Mouse (Mus musculus) layer of hippocampus, adult 2 months (tissue): ENCODE data around the gene Pafah1b2. TPM values are rescaled to one million over a fixed set of nuclear protein-coding genes. Genes with fewer than 3 reads are reported as not detected.

ENCODE experiments used
- DNase-seq, 2 experiments: peaks; one replicate each; pipeline ENCODE4 v3.0.0; 2022; ENCODE audit warnings: low spot score in 2 of 2
- H3K27ac ChIP-seq: fragments of 200-600 bp; 2 replicates; pipeline ENCODE4 v1.8.1; 2022
- H3K4me3 ChIP-seq: fragments of 200-600 bp; 2 replicates; pipeline ENCODE4 v1.8.1; 2022; ENCODE audit warnings: mild to moderate bottlenecking
- CTCF ChIP-seq: fragments of 200-600 bp; conservative IDR thresholded peaks from 2 replicates; pipeline ENCODE4 v1.8.1; 2022; ENCODE audit warnings: antibody characterized with exemption, mild to moderate bottlenecking, moderate library complexity
- total RNA-seq, 2 experiments: library from RNA; stranded (reverse); gene quantifications; 2 replicates each; pipeline ENCODE4 v1.2.3; 2021

Pafah1b2 gene
- total RNA-seq, 2 experiments from 2014 or later = 215 to 228 TPM

DNA sequence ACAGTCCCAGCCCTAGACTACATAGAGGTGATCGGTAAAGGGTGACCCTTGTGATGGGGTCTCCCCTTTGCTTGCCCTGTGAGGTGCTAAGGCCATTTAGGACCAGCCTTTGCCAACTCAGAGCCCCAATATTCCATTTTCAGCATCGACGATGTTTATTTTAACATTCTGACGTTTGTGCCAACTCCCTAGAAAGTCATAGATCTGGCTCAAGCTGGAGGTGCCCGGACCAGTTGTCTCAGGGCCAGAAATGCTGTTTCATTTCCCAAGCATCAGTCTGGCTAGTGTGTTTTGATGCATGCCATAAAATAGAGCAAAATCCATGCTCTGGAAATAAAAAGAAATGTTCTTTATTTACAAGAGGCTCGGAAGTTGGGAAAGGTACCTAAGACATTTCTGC lies 5.8 kb upstream of the Pafah1b2 start:
- Histone ChIP-seq H3K4me3 (no peak overlapping the region), H3K27ac (peak overlapping the region; percentile 43; the same call in 1 of the 2 replicates)
- no peak for TF ChIP-seq CTCF
- DNase-seq = no peak

DNA sequence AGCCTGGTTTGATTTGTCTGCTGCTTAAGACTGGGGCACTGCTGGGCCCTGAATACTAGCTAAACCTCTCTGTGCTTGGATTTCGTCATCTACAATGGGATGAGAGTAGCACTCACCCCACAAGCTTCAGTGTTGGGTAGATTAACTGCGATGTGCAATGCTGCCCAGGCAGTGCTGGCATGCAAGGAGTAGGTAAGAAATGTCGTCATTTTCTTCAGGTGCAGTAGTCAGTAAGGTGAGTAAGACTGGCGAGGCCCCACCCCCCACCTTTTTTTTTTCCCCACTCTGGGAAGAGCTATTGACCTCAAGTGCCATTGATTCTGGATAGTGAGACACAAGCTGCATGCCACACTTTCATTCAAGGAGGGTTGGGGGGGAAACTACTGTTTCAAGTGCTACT lies 3.9 kb upstream of the Pafah1b2 start:
- no peak overlapping the region for H3K4me3 ChIP-seq
- DNase-seq = no peak
- H3K27ac ChIP-seq = peak overlapping the region; percentile 79; the same call in 1 of the 2 replicates
- TF ChIP-seq CTCF = no peak

DNA sequence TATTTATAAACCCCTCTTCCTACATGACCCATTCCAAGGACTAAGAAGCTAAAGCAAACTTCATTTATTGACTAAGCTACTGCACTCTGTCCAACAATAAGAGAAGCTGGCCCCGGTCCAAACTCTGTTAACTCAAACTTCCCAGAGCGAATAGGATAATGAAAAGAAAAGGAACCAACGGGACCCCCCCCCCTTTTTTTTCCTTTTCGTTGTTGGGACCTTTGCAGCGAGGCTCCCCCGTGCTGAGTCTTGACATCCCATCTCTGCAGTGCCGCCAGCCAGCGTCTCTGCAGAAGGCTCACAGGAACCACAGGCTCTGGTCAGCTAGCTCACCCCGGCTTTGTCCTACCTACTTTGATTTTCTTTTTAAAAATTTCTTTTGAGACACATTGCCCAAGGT lies 3.3 kb upstream of the Pafah1b2 start:
- no peak for TF ChIP-seq CTCF
- peak overlapping the region; percentile 97 for H3K4me3 ChIP-seq
- no peak for DNase-seq
- peak overlapping the region; percentile 79 for H3K27ac ChIP-seq

DNA sequence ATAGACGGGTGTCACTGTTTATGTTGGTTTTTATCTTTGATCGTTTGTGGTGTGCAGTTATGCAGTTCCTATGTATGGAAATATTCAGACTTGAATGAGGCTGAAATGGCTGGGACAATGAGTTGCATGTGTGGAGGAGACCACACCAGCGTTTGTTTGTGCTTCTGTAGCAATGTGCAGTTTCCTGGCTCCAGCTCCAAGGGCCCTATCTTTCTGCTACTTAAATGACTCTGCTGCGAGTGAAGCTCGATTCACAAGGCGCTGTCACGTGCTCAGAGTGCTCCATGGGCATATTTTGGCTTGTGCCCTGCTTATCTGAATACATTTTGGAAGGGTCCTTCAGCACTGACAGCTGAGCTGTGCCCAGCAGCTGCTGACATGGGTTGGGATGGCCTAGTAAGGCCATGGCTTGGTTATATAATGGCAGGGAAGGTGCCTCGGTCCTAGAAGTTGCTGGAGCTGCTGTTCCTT lies 2.6 kb upstream of the Pafah1b2 start:
- Histone ChIP-seq H3K27ac (peak overlapping the region; percentile 79), H3K4me3 (peak overlapping the region; percentile 97)
- DNase-seq = no peak
- no peak; the same call in 1 of the 2 replicates for TF ChIP-seq CTCF

DNA sequence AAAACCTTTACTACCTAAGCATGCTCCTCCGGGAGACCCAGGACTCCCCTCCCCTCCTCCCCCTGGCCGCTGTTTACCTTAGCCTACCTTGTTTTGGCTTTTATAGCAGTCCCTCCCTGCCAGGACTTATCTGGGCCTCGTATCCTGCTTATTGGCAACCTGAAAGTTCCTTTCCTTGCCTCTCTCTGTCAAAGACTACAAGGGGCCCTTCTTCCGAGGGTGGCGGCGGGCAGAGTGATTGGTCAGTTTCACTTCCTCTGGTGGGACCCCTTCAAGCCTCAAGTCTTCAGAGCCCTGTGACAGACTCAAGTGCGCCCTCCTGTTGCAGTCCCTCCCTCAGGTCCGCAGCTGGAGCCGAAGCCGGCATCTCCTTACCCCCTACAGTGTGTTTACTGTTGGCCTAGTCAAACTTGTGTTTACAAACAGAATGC lies 1.8 kb upstream of the Pafah1b2 start:
- Histone ChIP-seq H3K27ac (peak overlapping the region; percentile 100), H3K4me3 (peak overlapping the region; percentile 97)
- TF ChIP-seq CTCF = peak; percentile 66
- peak in 1 of 2 experiments; percentile 58 for DNase-seq

DNA sequence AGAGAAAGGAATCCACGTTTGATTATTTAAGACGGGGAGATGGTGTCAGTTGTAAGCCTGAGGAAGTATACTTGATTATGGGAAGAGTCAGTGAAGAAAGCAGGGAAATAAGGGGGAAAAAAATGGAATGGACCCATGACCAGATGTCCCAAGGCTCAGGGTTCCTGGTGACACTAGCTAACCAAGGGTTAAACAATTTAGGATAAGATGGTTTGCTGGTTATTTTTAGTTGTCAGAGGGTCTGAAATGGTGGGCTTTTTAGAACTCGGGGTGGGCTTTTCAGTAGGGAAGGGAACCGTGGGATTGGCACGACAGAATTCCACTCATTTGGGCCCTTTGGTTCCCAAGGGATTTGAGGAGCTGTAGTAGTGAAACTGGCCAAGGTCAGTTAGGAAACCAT lies 1.1 kb upstream of the Pafah1b2 start:
- peak overlapping the region; percentile 100 for H3K27ac ChIP-seq
- no peak for DNase-seq
- peak overlapping the region; percentile 97 for H3K4me3 ChIP-seq
- TF ChIP-seq CTCF = no peak

DNA sequence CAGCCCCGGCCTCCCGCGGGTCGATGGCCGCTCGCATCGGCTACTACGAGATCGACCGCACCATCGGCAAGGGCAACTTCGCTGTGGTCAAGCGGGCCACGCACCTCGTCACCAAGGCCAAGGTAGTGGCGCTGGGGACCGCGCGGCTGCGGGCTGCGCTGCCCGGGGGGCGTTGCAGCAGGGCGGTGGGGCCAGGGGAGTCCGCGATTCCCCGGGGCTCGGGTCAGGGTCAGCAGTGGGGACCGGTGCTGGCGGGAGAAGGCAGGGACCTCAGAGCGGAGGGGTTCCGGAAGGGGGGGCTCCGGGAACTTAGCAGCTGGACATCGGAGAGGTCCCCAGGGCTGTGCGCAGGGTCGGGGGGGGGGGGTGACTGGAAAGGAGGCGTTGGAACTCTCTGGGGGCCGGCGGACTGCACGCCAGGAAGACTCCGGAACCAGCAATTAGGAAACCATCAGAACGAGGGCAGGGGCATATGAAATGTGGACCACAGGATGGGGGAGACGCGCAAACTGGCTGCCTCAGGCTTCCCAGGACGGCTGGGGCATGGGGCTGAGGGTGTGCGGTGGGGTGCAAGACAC lies 608 bp upstream of the Pafah1b2 start:
- peak in 1 of 2 experiments; percentile 44 for DNase-seq
- peak overlapping the region; percentile 97 for H3K4me3 ChIP-seq
- TF ChIP-seq CTCF = no peak
- H3K27ac ChIP-seq = peak overlapping the region; percentile 100

DNA sequence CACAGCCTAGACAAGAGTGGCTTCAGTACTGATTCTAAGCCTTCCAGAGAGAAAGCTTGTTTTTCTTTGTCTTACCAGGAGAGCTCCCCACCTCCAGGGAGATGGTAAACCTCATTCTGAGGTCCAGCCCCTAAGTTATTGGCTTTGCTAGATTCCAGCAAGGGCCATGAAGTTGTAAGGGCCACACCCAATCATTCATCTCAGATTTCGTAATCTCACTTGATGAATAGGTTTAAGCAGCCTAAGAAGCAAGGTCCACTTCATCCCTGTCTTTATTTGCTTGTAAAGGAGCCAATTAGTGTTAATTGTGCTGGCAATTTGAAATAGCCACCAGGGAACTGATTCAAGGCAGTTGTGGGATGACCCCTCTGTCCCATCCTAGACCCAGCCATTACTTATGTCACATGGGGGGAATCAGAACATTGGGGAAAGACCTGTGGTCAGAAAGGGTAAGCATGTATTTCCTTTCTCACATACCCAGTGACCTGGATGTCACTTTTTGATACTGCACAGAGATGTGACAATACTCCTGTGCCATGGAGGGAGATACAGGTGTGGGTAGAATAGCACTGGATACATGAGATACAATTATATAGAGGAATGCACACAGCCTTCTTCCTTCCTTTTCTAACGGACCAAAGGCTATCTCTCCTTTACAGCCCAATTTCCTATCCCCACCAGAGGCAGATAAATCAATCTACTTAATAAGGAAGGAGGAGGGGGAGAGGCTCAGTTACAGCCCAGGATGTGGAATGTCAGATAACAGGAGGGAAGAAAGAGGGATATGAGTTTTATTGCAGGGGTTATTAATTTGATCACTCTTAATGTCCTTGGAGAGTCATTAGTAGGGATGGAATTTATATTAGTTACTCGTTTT lies 1.2 kb downstream of the Pafah1b2 start:
- DNase-seq = no peak
- Histone ChIP-seq H3K27ac (peak overlapping the region; percentile 100; the same call in 1 of the 2 replicates), H3K4me3 (peak overlapping the region; percentile 58; the same call in 1 of the 2 replicates)
- no peak for TF ChIP-seq CTCF

DNA sequence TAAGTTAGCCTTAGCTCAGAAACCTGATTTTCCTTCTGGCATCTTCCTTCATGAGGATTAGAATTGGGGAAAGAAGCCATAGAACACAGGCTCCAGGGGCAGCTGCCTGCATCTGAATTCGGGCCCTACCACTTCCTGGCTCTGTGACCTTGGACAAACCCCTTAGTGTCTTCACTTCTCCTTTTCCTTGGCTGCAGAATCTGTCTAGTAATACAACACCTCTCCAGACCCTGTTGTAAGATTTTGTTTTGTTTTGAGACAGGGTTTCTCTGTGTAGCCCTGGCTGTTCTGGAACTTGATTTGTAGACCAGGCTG lies 2.9 kb downstream of the Pafah1b2 start:
- H3K27ac ChIP-seq = no peak overlapping the region

DNA sequence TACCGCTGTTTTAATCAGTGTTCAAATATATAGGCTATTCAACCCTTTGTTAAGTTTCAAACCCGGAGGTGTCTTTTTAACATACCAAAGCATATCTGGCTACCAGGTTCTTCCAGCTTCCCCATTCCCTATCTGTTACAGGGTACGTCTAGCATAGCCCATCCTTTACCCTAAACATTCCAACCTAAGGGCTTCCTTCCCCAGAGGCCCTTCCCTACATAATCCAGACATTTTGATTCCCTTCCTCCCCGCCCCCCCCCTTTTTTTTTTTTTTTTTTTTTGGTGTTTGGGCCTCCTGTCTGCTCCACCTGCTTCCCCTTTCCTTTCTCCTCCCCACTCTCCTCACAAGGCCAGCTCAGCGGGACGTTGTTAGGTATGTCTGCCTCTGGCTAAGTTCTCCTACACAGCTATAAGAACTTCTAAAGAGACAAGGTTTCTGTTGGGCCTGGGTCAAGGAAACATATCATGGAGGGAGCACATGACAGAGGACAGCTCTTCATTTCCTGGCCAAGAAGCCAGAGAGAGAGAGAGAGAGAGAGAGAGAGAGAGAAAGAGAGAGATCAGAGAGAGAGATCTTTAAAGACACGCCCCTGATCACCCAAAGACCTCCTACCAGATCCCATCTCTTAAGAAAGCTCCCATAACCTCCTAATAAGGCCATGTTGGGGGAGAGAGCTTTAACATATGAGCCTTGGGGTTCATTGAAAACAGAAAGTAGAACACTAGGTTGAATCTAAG lies 3.4 kb downstream of the Pafah1b2 start:
- Histone ChIP-seq H3K27ac (no peak overlapping the region), H3K4me3 (no peak overlapping the region)
- DNase-seq = no peak
- no peak for TF ChIP-seq CTCF

More for the DNA sequence above, 2.9 kb downstream of the Pafah1b2 start:
- no peak overlapping the region for H3K4me3 ChIP-seq
- no peak for DNase-seq
- TF ChIP-seq CTCF = no peak

DNA sequence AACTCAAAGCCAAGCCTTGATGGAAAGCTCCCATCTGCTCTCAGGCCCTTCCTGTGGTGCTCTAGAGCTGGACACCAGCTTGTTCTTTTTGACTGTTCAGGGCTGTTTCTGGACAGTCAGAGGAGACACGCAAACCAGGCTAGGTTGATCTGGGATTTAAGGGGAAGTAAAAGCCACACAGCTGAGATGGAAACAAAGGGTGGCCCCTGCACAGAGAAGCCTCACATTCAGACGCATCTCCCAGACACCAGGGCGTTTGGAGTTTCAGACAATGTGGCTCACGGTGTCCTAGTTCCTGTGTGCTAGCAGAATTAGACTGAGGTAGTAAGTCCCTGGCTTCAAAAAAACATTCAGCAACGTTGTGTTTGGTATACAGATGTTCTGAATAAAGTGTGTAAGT lies 6.3 kb downstream of the Pafah1b2 start:
- no peak for DNase-seq
- H3K27ac ChIP-seq = no peak overlapping the region
- H3K4me3 ChIP-seq = no peak overlapping the region
- TF ChIP-seq CTCF = no peak

DNA sequence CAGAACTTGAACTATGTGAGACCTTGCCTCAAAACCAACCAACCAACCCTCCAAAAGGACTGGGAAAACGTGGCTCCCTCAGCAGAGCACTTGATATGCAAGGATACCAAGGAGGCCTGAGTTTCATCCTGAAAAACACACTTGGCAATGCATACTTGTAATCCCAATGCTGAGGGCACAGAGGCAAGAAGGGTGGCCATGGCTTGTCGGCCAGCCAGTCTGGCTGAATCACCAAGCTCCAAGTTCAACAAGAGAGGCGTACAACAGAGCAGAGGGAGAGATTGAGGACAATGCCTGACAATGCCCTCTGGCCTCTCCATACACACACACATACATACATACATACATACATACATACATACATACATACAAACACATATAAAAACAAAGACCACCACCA lies 8.0 kb downstream of the Pafah1b2 start:
- DNase-seq = no peak
- H3K4me3 ChIP-seq = no peak overlapping the region
- TF ChIP-seq CTCF = no peak
- no peak overlapping the region for H3K27ac ChIP-seq

DNA sequence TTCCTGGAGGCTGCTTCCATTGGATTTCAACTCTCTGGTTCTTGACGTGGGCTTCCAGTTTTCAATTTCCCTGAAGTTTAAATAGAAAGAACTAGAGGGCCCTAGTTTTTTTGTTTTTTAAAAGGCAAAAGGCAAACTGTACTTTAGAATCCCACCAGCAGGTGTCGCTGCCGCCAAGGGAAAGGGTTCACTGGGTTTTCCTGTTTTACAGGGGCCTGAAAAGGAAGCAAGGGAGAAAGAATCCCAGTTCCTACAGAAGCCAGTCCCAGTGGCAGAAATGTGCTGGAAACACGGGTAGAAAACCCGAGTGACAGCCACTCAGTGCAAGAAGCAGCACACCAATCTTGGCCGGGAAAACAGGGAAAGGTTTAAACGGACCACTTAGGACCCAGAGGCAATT lies 8.8 kb downstream of the Pafah1b2 start:
- Histone ChIP-seq H3K4me3 (no peak overlapping the region), H3K27ac (no peak overlapping the region)
- TF ChIP-seq CTCF = peak; percentile 97
- peak; percentile 67 to 94 for DNase-seq
